Mouse (Mus musculus) hindbrain, embryonic 15.5 days (tissue): ENCODE measurements around the gene Ccdc50. TPM values are rescaled to one million over a fixed set of nuclear protein-coding genes. Genes with fewer than 3 reads are reported as not detected.
A peak's percentile ranks its signal among the peaks of the same experiment; 100 is the strongest.

Experiments
- ATAC-seq: fragments of 200-750 bp; cut with Nextera tagmentation; 2 replicates; pipeline ENCODE4 v1.8.0; 2017; ENCODE audit warnings: low read depth, moderate number of reproducible peaks, moderate TSS enrichment; ENCODE audit not compliant: low FRiP score
- H3K27ac ChIP-seq: fragments of 300-500 bp; sonication (generic); replicated peaks from 2 replicates; pipeline ENCODE4 v1.5.1; 2015; ENCODE audit warnings: mild to moderate bottlenecking, inconsistent platforms
- H3K27me3 ChIP-seq: fragments of 300-500 bp; sonication (generic); 2 replicates; pipeline ENCODE4 v1.6.1; 2015; ENCODE audit warnings: control low read depth, inconsistent platforms
- H3K36me3 ChIP-seq: fragments of 300-500 bp; sonication (generic); 2 replicates; pipeline ENCODE4 v1.6.1; 2015; ENCODE audit warnings: control low read depth, inconsistent platforms
- H3K4me1 ChIP-seq: fragments of 300-500 bp; sonication (generic); replicated peaks from 2 replicates; pipeline ENCODE4 v1.6.1; 2015; ENCODE audit warnings: control low read depth, inconsistent platforms
- H3K4me2 ChIP-seq: fragments of 300-500 bp; sonication (generic); 2 replicates; pipeline ENCODE4 v1.6.1; 2015; ENCODE audit warnings: moderate library complexity, mild to moderate bottlenecking, inconsistent platforms
- H3K4me3 ChIP-seq: fragments of 300-500 bp; sonication (generic); 2 replicates; pipeline ENCODE4 v1.5.1; 2015; ENCODE audit warnings: mild to moderate bottlenecking, inconsistent platforms
- H3K9ac ChIP-seq: fragments of 300-500 bp; sonication (generic); 2 replicates; pipeline ENCODE4 v1.6.1; 2015; ENCODE audit warnings: inconsistent platforms
- H3K9me3 ChIP-seq: fragments of 300-500 bp; sonication (generic); 2 replicates; pipeline ENCODE4 v1.6.1; 2016; ENCODE audit warnings: control low read depth, inconsistent platforms
- WGBS: fragments of 180-500 bp; shearing (Covaris S2); methylation state at CpG from one replicate; pipeline ENCODE4 v1.1.7; 2015; 5-methylcytosine and 5-hydroxymethylcytosine counted together
- polyA plus RNA-seq: library from polyadenylated mRNA; unstranded; fragments of >200 nt; fragmentation: Nextera tagmentation; extraction: Ambion mirVana; gene quantifications from 2 replicates; pipeline ENCODE4 v1.2.1, GENCODE M21; 2015

Gene Ccdc50
- polyA plus RNA-seq: 39.2 and 47.3 TPM in 2 replicates

DNA sequence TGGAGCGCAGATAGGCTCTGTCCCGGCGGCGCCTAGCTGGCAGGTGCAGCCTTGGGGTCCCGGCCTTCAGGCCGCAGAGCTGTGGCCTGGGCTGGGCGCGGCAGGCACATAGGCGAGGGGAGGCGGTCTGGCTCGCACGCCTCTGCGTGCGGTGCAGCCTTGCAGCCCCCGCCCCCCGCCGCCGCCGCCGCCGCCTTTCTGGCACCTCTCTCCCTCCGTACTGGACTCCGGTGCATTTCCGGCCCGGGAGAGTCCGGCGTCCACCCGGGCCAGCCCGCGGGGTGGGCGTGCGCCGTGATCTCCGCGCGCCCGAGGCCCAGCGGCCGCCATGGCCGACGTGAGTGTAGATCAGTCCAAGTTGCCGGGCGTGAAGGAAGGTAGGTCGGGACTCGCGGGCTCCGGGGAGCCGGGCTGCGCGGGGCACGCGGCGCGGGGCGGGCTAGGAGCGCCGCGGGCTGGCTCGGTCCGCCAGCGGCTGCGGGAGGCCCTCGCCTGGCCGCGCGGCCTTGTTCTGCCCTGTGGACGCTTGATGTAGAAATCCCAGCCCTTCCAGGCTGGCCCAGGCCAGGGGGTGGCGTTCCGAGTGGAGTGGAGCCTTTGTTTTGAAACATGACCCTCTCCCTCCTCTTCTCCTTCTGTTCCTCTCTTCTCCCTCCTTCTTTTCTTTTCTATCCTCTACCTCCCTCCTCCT, at the start of gene Ccdc50:
Gene Ccdc50, plus strand, starts transcription at position 109 of the 691 bp plus-strand sequence.
- peak; percentile 96 for ATAC-seq
- Histone ChIP-seq H3K27ac (peak within 1 kb of the TSS; percentile 97), H3K27me3 (no peaks in the 10 kb centered on the region), H3K4me1 (peaks cover 40% of the 10 kb centered on the region), H3K9ac (peak within 1 kb of the TSS; percentile 99), H3K4me2 (peak within 1 kb of the TSS; percentile 75), H3K4me3 (peak within 1 kb of the TSS; percentile 98), H3K36me3 (no peaks in the 10 kb centered on the region), H3K9me3 (no peaks in the 10 kb centered on the region)
- WGBS: under 1% methylated on average over 54 of the region's 69 CpGs

- no peaks in the 10 kb centered on the region for H3K9me3 ChIP-seq
- 83% methylated on average over 3 of the region's 3 CpGs for WGBS
- no peaks in the 10 kb centered on the region for H3K4me1 ChIP-seq
- H3K36me3 ChIP-seq: no peaks in the 10 kb centered on the region
- no peak overlapping the region for H3K27ac ChIP-seq
- no peak overlapping the region for H3K4me2 ChIP-seq
- no peak for ATAC-seq
- H3K9ac ChIP-seq: no peak overlapping the region
- H3K4me3 ChIP-seq: no peak overlapping the region
- no peaks in the 10 kb centered on the region for H3K27me3 ChIP-seq
Observed at GRCm38 (mm10) chr16:27347521-27347920, 41.1 kb upstream of the Ccdc50 start.

- Histone ChIP-seq H3K4me3 (no peak overlapping the region), H3K9ac (no peak overlapping the region), H3K4me2 (no peak overlapping the region), H3K27me3 (no peaks in the 10 kb centered on the region), H3K9me3 (no peaks in the 10 kb centered on the region), H3K4me1 (no peaks in the 10 kb centered on the region), H3K27ac (no peak overlapping the region), H3K36me3 (no peaks in the 10 kb centered on the region)
- 80% methylated on average over 1 of the region's 1 CpGs for WGBS
- ATAC-seq: no peak
Observed at GRCm38 (mm10) chr16:27348359-27348758, 40.3 kb upstream of the Ccdc50 start.

DNA sequence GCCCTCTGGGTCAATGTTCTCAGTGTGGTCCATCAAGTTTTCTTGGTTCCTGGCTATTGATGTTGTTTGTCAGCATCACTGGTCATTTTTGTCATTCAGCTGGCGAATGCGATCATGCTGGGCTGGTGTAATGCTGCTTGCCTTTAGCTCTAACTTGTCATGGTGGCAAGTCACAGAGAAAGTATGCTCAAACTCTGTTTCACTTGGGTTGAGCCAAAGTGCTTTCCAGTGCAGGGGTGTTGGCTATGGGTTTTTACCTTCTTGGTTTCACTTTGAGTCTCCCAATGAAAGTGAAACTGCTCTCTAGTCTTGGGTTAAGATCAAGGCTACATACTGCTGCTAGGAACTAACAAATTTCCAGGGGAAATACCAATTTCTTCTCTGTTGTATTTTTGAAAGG, 39.4 kb upstream of the Ccdc50 start:
- 90% methylated on average over 2 of the region's 2 CpGs for WGBS

DNA sequence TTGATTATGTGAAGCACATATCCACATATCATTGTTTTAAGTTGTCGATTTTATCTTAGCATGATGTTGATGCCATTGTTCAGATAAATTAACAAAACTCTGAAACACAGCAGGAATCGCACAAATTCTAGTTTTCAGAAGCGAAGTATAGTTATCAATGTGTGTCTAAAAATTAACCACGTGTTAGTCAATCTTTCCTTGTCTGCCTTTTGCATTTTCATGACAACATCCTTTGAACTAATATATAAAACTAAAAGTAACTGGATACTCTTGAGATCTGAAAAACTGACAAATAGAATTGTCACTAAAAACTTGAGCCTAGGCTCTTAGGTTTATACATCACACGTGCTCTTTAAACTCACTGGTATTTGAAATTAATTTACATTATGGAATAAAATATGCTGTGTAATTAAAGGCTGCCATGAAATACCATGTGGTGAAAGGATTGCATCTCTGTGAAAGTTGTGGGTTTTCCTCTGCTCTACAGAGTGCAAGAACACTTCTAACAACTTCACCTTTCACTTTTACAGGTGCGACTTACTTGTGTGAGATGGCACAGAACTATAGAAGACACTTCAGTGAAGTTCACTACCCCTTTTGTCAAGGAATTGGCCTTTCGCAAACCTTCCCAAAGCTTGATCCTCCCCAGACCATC, 38.7 kb upstream of the Ccdc50 start:
- H3K27ac ChIP-seq: no peak overlapping the region
- 90% methylated on average over 7 of the region's 7 CpGs for WGBS
- H3K9ac ChIP-seq: no peak overlapping the region
- no peak overlapping the region for H3K4me2 ChIP-seq
- no peak overlapping the region for H3K4me3 ChIP-seq
- H3K27me3 ChIP-seq: no peaks in the 10 kb centered on the region
- no peak for ATAC-seq
- no peaks in the 10 kb centered on the region for H3K4me1 ChIP-seq
- no peaks in the 10 kb centered on the region for H3K9me3 ChIP-seq
- no peaks in the 10 kb centered on the region for H3K36me3 ChIP-seq

More for the DNA sequence above, 39.4 kb upstream of the Ccdc50 start:
- Histone ChIP-seq H3K4me1 (no peaks in the 10 kb centered on the region), H3K4me2 (no peak overlapping the region), H3K27me3 (no peaks in the 10 kb centered on the region), H3K9ac (no peak overlapping the region), H3K36me3 (no peaks in the 10 kb centered on the region), H3K9me3 (no peaks in the 10 kb centered on the region), H3K4me3 (no peak overlapping the region), H3K27ac (no peak overlapping the region)
- ATAC-seq: no peak

DNA sequence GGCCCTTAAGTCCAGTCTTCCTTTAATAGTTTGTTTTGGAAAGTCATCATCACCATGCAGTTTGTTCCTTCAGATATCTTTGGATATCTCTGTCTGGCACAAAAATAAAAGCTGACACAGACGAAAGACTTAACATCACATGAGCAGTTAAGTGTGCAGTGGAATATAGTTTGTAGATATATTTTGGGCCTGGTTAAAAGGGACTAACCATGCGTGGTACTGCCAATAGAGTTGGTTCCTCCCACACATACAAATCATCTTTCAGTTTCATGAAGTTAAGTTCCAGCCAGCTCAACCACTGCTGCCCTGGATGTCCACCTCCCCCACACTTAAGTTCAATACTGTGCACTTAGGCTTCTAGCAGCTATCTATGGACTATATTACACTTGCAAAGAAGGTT, 34.2 kb upstream of the Ccdc50 start:
- H3K4me3 ChIP-seq: no peak overlapping the region
- no peaks in the 10 kb centered on the region for H3K9me3 ChIP-seq
- no peaks in the 10 kb centered on the region for H3K36me3 ChIP-seq
- no peak overlapping the region for H3K9ac ChIP-seq
- no peak overlapping the region for H3K27ac ChIP-seq
- ATAC-seq: no peak
- H3K4me1 ChIP-seq: no peaks in the 10 kb centered on the region
- WGBS: 87% methylated on average over 2 of the region's 2 CpGs
- H3K4me2 ChIP-seq: no peak overlapping the region
- H3K27me3 ChIP-seq: no peaks in the 10 kb centered on the region

- H3K27ac ChIP-seq: no peak overlapping the region
- H3K4me3 ChIP-seq: no peak overlapping the region
- no peaks in the 10 kb centered on the region for H3K27me3 ChIP-seq
- no peak overlapping the region for H3K4me2 ChIP-seq
- 94% methylated on average over 1 of the region's 1 CpGs for WGBS
- H3K36me3 ChIP-seq: no peaks in the 10 kb centered on the region
- no peaks in the 10 kb centered on the region for H3K9me3 ChIP-seq
- no peak overlapping the region for H3K9ac ChIP-seq
- ATAC-seq: no peak
- H3K4me1 ChIP-seq: no peaks in the 10 kb centered on the region
Observed at GRCm38 (mm10) chr16:27360059-27360458, 28.6 kb upstream of the Ccdc50 start.

- Histone ChIP-seq H3K27me3 (no peaks in the 10 kb centered on the region), H3K4me1 (no peaks in the 10 kb centered on the region), H3K27ac (no peak within 1 kb of the TSS), H3K36me3 (no peaks in the 10 kb centered on the region), H3K9ac (no peak within 1 kb of the TSS), H3K9me3 (no peaks in the 10 kb centered on the region), H3K4me3 (no peak within 1 kb of the TSS), H3K4me2 (no peak within 1 kb of the TSS)
- ATAC-seq: no peak
- 64% methylated on average over 8 of the region's 8 CpGs for WGBS
Observed at GRCm38 (mm10) chr16:27370191-27370590, 18.5 kb upstream of the Ccdc50 start, which contains the start of gene Uts2b. Gene Uts2b, minus strand, starts transcription at chr16:27370239.

DNA sequence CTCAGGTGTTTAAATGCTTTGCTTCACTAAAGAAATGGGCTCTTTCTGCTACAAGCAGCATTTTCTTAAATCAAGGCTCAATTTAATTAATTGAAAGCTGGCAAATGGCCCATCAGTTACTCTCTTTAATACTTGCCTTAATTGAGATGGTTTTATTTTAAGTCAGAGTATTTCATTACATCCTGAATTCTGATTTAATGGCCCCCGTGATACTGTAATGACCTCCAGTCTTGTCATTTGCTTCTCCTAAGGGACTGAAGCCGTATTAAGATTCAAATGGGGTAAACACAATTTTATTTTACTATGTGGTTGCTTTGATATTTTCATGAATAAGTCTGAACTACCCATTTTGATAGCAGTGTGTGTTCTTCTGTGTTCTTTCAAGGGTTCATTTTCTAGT, 18.0 kb upstream of the Ccdc50 start:
- 64% methylated on average over 2 of the region's 2 CpGs for WGBS
- no peak for ATAC-seq

DNA sequence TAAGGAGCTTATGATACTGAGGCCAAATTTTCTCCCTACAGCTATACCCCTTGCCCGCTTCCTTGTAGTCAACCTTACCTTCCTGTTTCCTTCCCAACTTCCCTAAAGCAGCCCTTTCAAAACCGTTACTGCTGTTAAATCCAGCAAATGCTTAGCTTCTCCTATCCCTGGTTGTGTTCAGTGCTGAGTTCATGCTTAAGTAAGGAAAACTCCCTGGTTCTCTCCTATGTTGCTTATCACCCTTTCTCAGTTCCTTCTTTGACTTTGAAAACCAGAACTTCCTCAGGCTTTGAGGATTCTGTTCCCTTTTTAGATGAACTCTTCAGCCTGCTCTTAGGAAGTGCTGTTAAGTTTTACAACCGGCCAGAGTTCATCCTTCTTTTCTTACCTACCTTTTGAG, 14.5 kb upstream of the Ccdc50 start:
- Histone ChIP-seq H3K36me3 (no peaks in the 10 kb centered on the region), H3K9me3 (no peaks in the 10 kb centered on the region), H3K9ac (no peak overlapping the region), H3K27me3 (no peaks in the 10 kb centered on the region), H3K4me2 (no peak overlapping the region), H3K4me3 (no peak overlapping the region), H3K27ac (no peak overlapping the region), H3K4me1 (no peaks in the 10 kb centered on the region)
- WGBS: 78% methylated on average over 3 of the region's 3 CpGs
- ATAC-seq: no peak

More for the DNA sequence above, 18.0 kb upstream of the Ccdc50 start:
- Histone ChIP-seq H3K27me3 (no peaks in the 10 kb centered on the region), H3K4me2 (no peak overlapping the region), H3K27ac (no peak overlapping the region), H3K4me1 (no peaks in the 10 kb centered on the region), H3K36me3 (no peaks in the 10 kb centered on the region), H3K9ac (no peak overlapping the region), H3K4me3 (no peak overlapping the region), H3K9me3 (no peaks in the 10 kb centered on the region)

DNA sequence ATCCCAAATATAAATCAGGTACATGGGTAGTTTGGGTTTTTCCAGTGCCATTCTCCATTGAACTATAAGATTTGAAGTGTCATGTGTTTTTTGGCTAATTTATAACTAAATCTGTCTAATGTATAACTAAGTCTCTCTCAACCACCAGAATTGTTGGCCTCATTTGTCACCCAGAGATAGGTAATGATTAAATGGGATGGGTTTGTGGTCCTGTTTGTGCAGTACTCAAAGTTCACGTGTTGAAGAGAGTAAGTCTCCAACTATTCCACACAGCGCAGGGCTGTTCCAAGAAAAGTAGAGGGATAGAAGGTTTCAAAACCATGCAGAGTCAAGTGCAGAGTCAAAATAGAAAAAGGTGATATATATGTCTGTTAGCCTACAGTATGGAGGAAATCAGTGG, 13.4 kb upstream of the Ccdc50 start:
- WGBS: 79% methylated on average over 2 of the region's 2 CpGs
- Histone ChIP-seq H3K36me3 (no peaks in the 10 kb centered on the region), H3K9me3 (no peaks in the 10 kb centered on the region), H3K27ac (no peak overlapping the region), H3K9ac (no peak overlapping the region), H3K4me1 (no peaks in the 10 kb centered on the region), H3K27me3 (no peaks in the 10 kb centered on the region), H3K4me3 (no peak overlapping the region), H3K4me2 (no peak overlapping the region)
- no peak for ATAC-seq

DNA sequence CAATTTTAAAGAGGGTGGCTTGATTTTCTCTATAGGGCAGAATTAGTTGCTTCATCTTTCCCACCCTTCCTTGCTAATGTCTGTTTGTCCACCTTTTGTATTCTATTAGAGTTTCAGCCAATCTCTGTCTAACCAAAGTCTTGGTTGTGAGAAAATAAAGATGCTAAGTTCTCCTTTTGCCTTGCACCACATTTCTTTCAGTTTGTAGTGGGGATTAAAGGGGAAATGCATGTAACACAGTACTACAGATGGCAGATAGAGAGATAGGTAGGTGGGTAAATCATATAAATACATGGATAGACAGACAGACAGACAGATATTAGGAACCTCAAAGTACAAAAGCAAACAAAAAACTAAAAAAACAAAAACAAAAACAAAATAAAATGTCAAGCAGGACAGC, 12.1 kb upstream of the Ccdc50 start:
- Histone ChIP-seq H3K4me3 (no peak overlapping the region), H3K4me1 (no peaks in the 10 kb centered on the region), H3K27ac (no peak overlapping the region), H3K9ac (no peak overlapping the region), H3K4me2 (no peak overlapping the region), H3K27me3 (no peaks in the 10 kb centered on the region), H3K9me3 (no peaks in the 10 kb centered on the region), H3K36me3 (no peaks in the 10 kb centered on the region)
- no peak for ATAC-seq
